Mouse (Mus musculus) ES-E14 (cell line): ENCODE measurements at regions not wholly inside any gene's neighbourhood (a gene's known extent, or its start where the extent isn't known, plus 50 kb on each side); places are given as distances from the start of the nearest gene placed in this dataset.
A peak's percentile ranks its signal among the peaks of the same experiment; 100 is the strongest.

Source experiments
- DNase-seq: peaks from one replicate; pipeline ENCODE4 v3.0.0-alpha.2; 2013; ENCODE audit warnings: low read depth, low spot score
- H3K27ac ChIP-seq: 2 replicates; pipeline ENCODE4 v1.5.1; 2012; ENCODE audit warnings: low read depth, mild to moderate bottlenecking, low read length, moderate library complexity, mixed read lengths; ENCODE audit not compliant: poor library complexity, insufficient read depth, severe bottlenecking
- H3K36me3 ChIP-seq: 2 replicates; pipeline ENCODE4 v1.6.1; 2012; ENCODE audit warnings: mild to moderate bottlenecking, low read length, moderate library complexity, mixed read lengths; ENCODE audit not compliant: control insufficient read depth, poor library complexity, insufficient read depth, severe bottlenecking
- H3K4me1 ChIP-seq, 2 experiments: fragments of 150-350 bp in 1 of 2; sonication (generic) in 1 of 2; 2 replicates each; pipeline ENCODE4 v1.6.1; 2012; ENCODE audit warnings: low read length in 2 of 2, mild to moderate bottlenecking in 1 of 2, mixed read lengths in 1 of 2; ENCODE audit not compliant: control insufficient read depth in 2 of 2, insufficient read depth in 2 of 2, poor library complexity in 1 of 2
- H3K4me3 ChIP-seq, 2 experiments: fragments of 150-350 bp in 1 of 2; sonication (generic) in 1 of 2; 2 replicates each; pipeline ENCODE4 v1.5.1; 2012; ENCODE audit warnings: low read length in 2 of 2, low read depth in 1 of 2, mild to moderate bottlenecking in 1 of 2, mixed read lengths in 1 of 2; ENCODE audit not compliant: insufficient read depth in 1 of 2, poor library complexity in 1 of 2, severe bottlenecking in 1 of 2
- H3K9ac ChIP-seq: 2 replicates; pipeline ENCODE4 v1.6.1; 2012; ENCODE audit warnings: low read depth, mild to moderate bottlenecking, low read length, mixed read lengths; ENCODE audit not compliant: poor library complexity, insufficient read depth, severe bottlenecking
- H3K9me3 ChIP-seq: fragments of 150-350 bp; sonication (generic); 2 replicates; pipeline ENCODE4 v1.6.1; 2012; ENCODE audit warnings: low read depth, mild to moderate bottlenecking, low read length; ENCODE audit not compliant: control insufficient read depth, insufficient read depth
- CHD2 ChIP-seq: IDR thresholded peaks from 2 replicates; pipeline ENCODE4 v1.6.1; 2014; ENCODE audit warnings: mild to moderate bottlenecking, low read depth, low read length, inconsistent platforms
- HCFC1 ChIP-seq: IDR thresholded peaks from 2 replicates; pipeline ENCODE4 v1.6.1; 2012; ENCODE audit warnings: low read length, inconsistent platforms, borderline replicate concordance; ENCODE audit not compliant: insufficient read depth
- MAFK ChIP-seq: IDR thresholded peaks from 2 replicates; pipeline ENCODE4 v1.6.1; 2014; ENCODE audit warnings: mild to moderate bottlenecking, low read depth, low read length, inconsistent platforms; ENCODE audit not compliant: insufficient read depth
- ZC3H11A ChIP-seq: IDR thresholded peaks from 2 replicates; pipeline ENCODE4 v1.6.1; 2012; ENCODE audit warnings: low read depth, mild to moderate bottlenecking, inconsistent platforms, low read length, borderline replicate concordance
- ZNF384 ChIP-seq: IDR thresholded peaks from 2 replicates; pipeline ENCODE4 v1.6.1; 2012; ENCODE audit warnings: low read depth, low read length, inconsistent platforms
- in situ Hi-C, 2 experiments: fragments of 600-800 bp; cut with MboI; formaldehyde crosslinking; loops; one replicate each; pipeline ENCODE4 v1.15.1; 2025; ENCODE audit warnings: low sequenced_read_pairs in 2 of 2, inconsistent platforms in 1 of 2; ENCODE audit not compliant: unreplicated experiment in 2 of 2

DNA sequence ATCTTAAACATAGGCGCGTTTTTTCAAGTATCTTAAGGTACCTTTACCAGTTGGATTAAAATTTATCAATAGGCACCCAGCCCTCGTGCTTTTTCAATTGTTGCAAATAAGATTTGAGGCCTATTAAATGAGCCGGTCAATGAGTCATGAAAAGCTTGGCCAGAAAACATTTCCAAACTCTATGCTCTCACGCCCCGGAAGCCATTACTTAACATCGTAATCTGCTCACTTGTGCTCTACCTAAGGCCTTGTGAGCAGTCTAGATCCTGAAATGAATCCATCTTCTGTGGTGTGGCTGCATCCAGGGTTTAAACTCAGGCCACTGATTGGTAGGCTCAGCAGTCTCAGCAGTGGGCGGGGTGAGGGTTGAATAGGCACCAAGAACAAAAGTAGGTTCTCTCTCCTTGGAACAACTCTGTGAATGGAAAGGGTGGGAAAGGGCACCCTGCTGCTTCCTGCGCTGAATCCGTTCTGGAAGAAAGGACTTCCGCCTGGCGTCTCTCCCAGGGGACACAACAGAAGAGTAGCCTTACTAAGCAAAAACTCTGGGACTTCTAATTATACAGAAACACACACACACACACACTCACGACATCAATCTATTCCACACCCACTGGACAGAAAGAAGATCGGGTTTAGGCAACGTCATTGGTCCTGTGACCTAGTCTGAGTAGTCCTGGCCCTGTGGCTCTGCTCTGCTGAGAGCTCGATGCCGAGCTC, 53.4 kb upstream of the Fmnl2 start:
- Histone ChIP-seq H3K27ac (no peak overlapping the region), H3K9me3 (no peaks in the 10 kb centered on the region), H3K4me3 (peak overlapping the region in 1 of 2 experiments; percentile 42; a peak in 1 of 4 replicates), H3K4me1 (no peaks in the 10 kb centered on the region), H3K9ac (no peak overlapping the region), H3K36me3 (no peaks in the 10 kb centered on the region)
- TF ChIP-seq MAFK (no peak), ZC3H11A (no peak), CHD2 (no peak), ZNF384 (no peak), HCFC1 (no peak)
- in situ Hi-C loops = no loop called here
- peak; percentile 77 for DNase-seq

DNA sequence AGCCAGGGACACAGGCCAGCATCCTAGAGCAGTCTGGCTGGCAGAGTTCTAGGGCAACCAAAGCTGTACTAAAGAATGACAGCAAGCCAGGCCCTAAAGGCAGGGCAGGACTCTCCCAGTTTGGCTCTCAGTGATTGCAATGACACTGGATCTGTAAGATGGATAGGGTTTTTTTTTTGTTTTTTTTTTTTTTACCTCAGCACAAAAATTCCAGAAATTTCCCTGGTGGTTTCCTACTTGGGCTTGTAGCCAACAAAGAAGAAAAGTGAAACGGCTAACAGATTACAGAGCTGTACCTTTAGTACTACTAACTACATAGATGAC, 52.9 kb upstream of the Fmnl2 start:
- in situ Hi-C loops = no loop called here
- H3K9me3 ChIP-seq = no peaks in the 10 kb centered on the region
- no peaks in the 10 kb centered on the region for H3K4me1 ChIP-seq
- no peak for DNase-seq
- no peaks in the 10 kb centered on the region for H3K36me3 ChIP-seq
- no peak overlapping the region for H3K9ac ChIP-seq
- H3K4me3 ChIP-seq = peak overlapping the region in 1 of 2 experiments; percentile 42; a peak in 1 of 4 replicates
- no peak overlapping the region for H3K27ac ChIP-seq
- no peak for TF ChIP-seq MAFK
- peak; percentile 55; the same call in 1 of the 2 replicates for TF ChIP-seq ZNF384

DNA sequence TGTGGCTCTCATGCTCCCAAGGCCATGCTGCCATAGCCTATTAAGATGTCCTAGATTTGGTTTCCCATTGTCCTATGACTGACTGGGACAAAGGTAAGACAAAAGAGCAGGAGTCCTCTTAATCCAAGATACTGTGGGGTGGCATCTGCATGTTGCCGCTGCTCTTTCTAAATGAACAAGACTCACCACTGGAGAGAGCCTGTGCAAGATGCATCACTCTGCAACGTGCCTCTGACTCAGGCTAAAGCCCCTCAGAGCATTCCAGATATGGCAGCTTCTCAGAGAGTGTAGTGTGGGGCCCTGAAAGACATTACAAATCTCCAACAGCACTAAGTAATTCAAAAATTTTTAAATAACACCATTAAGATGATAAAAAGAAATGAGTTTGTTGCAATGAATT, 49.8 kb upstream of the Fmnl2 start:
- in situ Hi-C loops = no loop called here
- H3K27ac ChIP-seq = no peak overlapping the region
- TF ChIP-seq HCFC1 (no peak), ZNF384 (no peak), MAFK (no peak), CHD2 (no peak), ZC3H11A (no peak)
- no peak overlapping the region for H3K9ac ChIP-seq
- H3K4me3 ChIP-seq = no peak overlapping the region
- H3K36me3 ChIP-seq = no peaks in the 10 kb centered on the region
- no peak for DNase-seq
- no peaks in the 10 kb centered on the region for H3K9me3 ChIP-seq
- H3K4me1 ChIP-seq = no peaks in the 10 kb centered on the region
